Mouse (Mus musculus): ENCODE measurements at regions not wholly inside any gene's neighbourhood (a gene's known extent, or its start where the extent isn't known, plus 50 kb on each side); places are given as distances from the start of the nearest gene placed in this dataset.

DNA sequence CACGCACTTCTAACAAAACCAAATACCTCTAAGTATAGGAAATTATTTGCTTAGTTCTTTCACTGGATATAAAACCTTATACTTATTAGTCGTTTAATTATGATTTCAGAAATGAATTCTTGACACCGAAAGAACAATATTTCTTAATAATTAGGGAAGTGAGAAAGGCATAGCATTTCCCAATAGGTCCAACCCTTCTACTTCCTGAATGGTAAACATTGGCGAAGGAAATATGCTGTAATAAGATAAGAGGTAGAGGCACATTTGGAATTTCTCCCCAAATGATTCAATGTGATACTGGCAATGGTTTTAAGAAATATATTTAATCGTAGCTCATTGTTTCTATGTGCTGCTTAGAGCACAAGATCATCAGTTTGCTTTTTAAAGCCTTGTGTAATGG, 464.5 kb upstream of the Ptger4 start:
- TF ChIP-seq POLR2A (IDR thresholded peaks at IDR 0.05; ENCODE audit: extremely low read depth, insufficient read depth, low read length), result no peak
- no peak for TF ChIP-seq CTCF (IDR thresholded peaks at IDR 0.05; ENCODE audit: low read depth, low read length)
